Mouse (Mus musculus): Measurements from ENCODE around the gene Entpd6. TPM values are rescaled to one million over a fixed set of nuclear protein-coding genes. Genes with fewer than 3 reads are reported as not detected.

The Entpd6 gene
- total and polyA plus RNA-seq, 3 experiments = 30.6 to 45.5 (median 36.4) TPM

- H3K9me3 ChIP-seq (replicated peaks; ENCODE audit: low read length) = peaks cover 7% of the 10 kb centered on the region
- H3K4me2 ChIP-seq (ENCODE audit: insufficient read depth, low read depth, poor library complexity, severe bottlenecking) = no peak overlapping the region
- no peak for DNase-seq (ENCODE audit: extremely low read depth)
- H3K79me2 ChIP-seq (replicated peaks; ENCODE audit: control insufficient read depth, extremely low read depth, insufficient read depth, poor library complexity, severe bottlenecking) = no peaks in the 10 kb centered on the region
- H3K27ac ChIP-seq (ENCODE audit: insufficient read depth, low read depth) = no peak overlapping the region
- no peak overlapping the region for H3K9ac ChIP-seq (ENCODE audit: insufficient read depth, low read depth)
- in situ Hi-C loops (cut with MboI; ENCODE audit: low pct_ligation_motif_present, low pct_unique_long_range_greater_than_20kb, low sequenced_read_pairs) (loop anchor here (10.0 kb wide), 2 partner anchors 137 to 177 kb away; partner anchors contain the start of gene Apmap), dilution Hi-C loops (cut with MboI; ENCODE audit: extremely low pct_ligation_motif_present, extremely low pct_unique_long_range_greater_than_20kb, low sequenced_read_pairs) (no loop called here)
- no peak overlapping the region for H3K4me3 ChIP-seq (replicated peaks in 1 of 3; ENCODE audit: low read depth in 2 of 3, low read length in 2 of 3, poor library complexity in 1 of 3)
- H3K27me3 ChIP-seq (replicated peaks) = peaks cover 21% of the 10 kb centered on the region
- TF ChIP-seq KAT2A (IDR thresholded peaks at IDR 0.05; ENCODE audit: insufficient replicate concordance, low read length) = no peak
- no peak for TF ChIP-seq POLR2AphosphoS2 (IDR thresholded peaks at IDR 0.05; ENCODE audit: low read depth, low read length)
- no peak for TF ChIP-seq JUND (conservative IDR thresholded peaks at IDR 0.05; ENCODE audit: low read depth, low read length)
- TF ChIP-seq TCF12 (IDR thresholded peaks at IDR 0.05; ENCODE audit: low read depth, low read length) = no peak
- no peak for TF ChIP-seq EP300 (IDR thresholded peaks at IDR 0.05; ENCODE audit: low read length)
- no peak for TF ChIP-seq IRF4 (IDR thresholded peaks at IDR 0.05; ENCODE audit: low read depth, low read length)
- TF ChIP-seq CTCF (conservative IDR thresholded peaks at IDR 0.05 in 1 of 2, IDR thresholded peaks at IDR 0.05 in 1 of 2; ENCODE audit: low read depth in 2 of 2, low read length in 2 of 2) = peak in 1 of 2 experiments; percentile 70; a peak in 2 of 4 replicates
- TF ChIP-seq ETS1 (conservative IDR thresholded peaks at IDR 0.05; ENCODE audit: low read depth, low read length) = no peak
- TF ChIP-seq MEF2A (IDR thresholded peaks at IDR 0.05; ENCODE audit: borderline replicate concordance, low read depth, low read length) = no peak
- no peak for TF ChIP-seq USF2 (conservative IDR thresholded peaks at IDR 0.05; ENCODE audit: low read depth, low read length)
- TF ChIP-seq CHD2 (IDR thresholded peaks at IDR 0.05; ENCODE audit: low read length) = no peak
- TF ChIP-seq E2F4 (IDR thresholded peaks at IDR 0.05; ENCODE audit: insufficient replicate concordance, low read depth, low read length) = no peak
- TF ChIP-seq SMC3 (IDR thresholded peaks at IDR 0.05; ENCODE audit: low read depth, low read length) = peak; percentile 57
- no peak for TF ChIP-seq ZC3H11A (IDR thresholded peaks at IDR 0.05; ENCODE audit: low read depth, low read length)
- peak; percentile 79 for TF ChIP-seq RAD21 (IDR thresholded peaks at IDR 0.05; ENCODE audit: low read depth, low read length)
- TF ChIP-seq NELFE (IDR thresholded peaks at IDR 0.05; ENCODE audit: low read depth, low read length) = no peak
- no peak for TF ChIP-seq POLR2A (IDR thresholded peaks at IDR 0.05; ENCODE audit: low read depth, low read length)
- H3K36me3 ChIP-seq (replicated peaks in 1 of 2; ENCODE audit: control insufficient read depth in 1 of 2, insufficient read depth in 1 of 2, low read length in 1 of 2) = no peaks in the 10 kb centered on the region
- H3K4me1 ChIP-seq (ENCODE audit: control insufficient read depth in 1 of 2, insufficient read depth in 2 of 2) = no peaks in the 10 kb centered on the region
Observed at GRCm38 (mm10) chr2:150741405-150741804, 7.4 kb upstream of the Entpd6 start.

- TF ChIP-seq GABPA (IDR thresholded peaks at IDR 0.05; ENCODE audit: insufficient replicate concordance, low read depth, low read length) (no peak), NELFE (IDR thresholded peaks at IDR 0.05; ENCODE audit: low read depth, low read length) (no peak), POLR2AphosphoS2 (IDR thresholded peaks at IDR 0.05; ENCODE audit: low read depth, low read length) (no peak), SIN3A (IDR thresholded peaks at IDR 0.05; ENCODE audit: low read length) (no peak), MEF2A (IDR thresholded peaks at IDR 0.05; ENCODE audit: borderline replicate concordance, low read depth, low read length) (no peak), ZKSCAN1 (IDR thresholded peaks at IDR 0.05; ENCODE audit: borderline replicate concordance, low read depth, low read length) (no peak), PAX5 (IDR thresholded peaks at IDR 0.05; ENCODE audit: low read length) (no peak), NRF1 (IDR thresholded peaks at IDR 0.05; ENCODE audit: low read depth, low read length) (no peak), TBP (conservative IDR thresholded peaks at IDR 0.05; ENCODE audit: low read depth, low read length) (no peak), MAZ (IDR thresholded peaks at IDR 0.05; ENCODE audit: low read depth, low read length) (no peak)
- H3K27ac ChIP-seq (ENCODE audit: insufficient read depth, low read depth) = no peak overlapping the region
- in situ Hi-C loops (cut with MboI; ENCODE audit: low pct_ligation_motif_present, low pct_unique_long_range_greater_than_20kb, low sequenced_read_pairs) (loop anchor here (5.0 to 10.0 kb wide), 3 partner anchors 73 to 180 kb away; partner anchors contain the start of gene Apmap), dilution Hi-C loops (cut with MboI; ENCODE audit: extremely low pct_ligation_motif_present, extremely low pct_unique_long_range_greater_than_20kb, low sequenced_read_pairs) (no loop called here)
- no peak overlapping the region for H3K4me3 ChIP-seq (replicated peaks in 1 of 3; ENCODE audit: low read depth in 2 of 3, low read length in 2 of 3, poor library complexity in 1 of 3)
- H3K9me3 ChIP-seq (replicated peaks; ENCODE audit: low read length) = peaks cover 7% of the 10 kb centered on the region
- no peak for DNase-seq (ENCODE audit: extremely low read depth)
- no peak overlapping the region for H3K4me2 ChIP-seq (ENCODE audit: insufficient read depth, low read depth, poor library complexity, severe bottlenecking)
- H3K27me3 ChIP-seq (replicated peaks) = peaks cover 21% of the 10 kb centered on the region
- peaks cover 6% of the 10 kb centered on the region for H3K79me2 ChIP-seq (replicated peaks; ENCODE audit: control insufficient read depth, extremely low read depth, insufficient read depth, poor library complexity, severe bottlenecking)
- H3K36me3 ChIP-seq (replicated peaks in 1 of 2; ENCODE audit: control insufficient read depth in 1 of 2, insufficient read depth in 1 of 2, low read length in 1 of 2) = no peaks in the 10 kb centered on the region
- H3K4me1 ChIP-seq (ENCODE audit: control insufficient read depth in 1 of 2, insufficient read depth in 2 of 2) = peaks cover 0 to 6% of the 10 kb centered on the region in 2 experiments; a peak in 2 of 4 replicates
- H3K9ac ChIP-seq (ENCODE audit: insufficient read depth, low read depth) = no peak overlapping the region
Observed at GRCm38 (mm10) chr2:150745016-150745415, 3.8 kb upstream of the Entpd6 start.
